22 mouse cellular contexts compared by ENCODE assay signal in the genomic region with DNA sequence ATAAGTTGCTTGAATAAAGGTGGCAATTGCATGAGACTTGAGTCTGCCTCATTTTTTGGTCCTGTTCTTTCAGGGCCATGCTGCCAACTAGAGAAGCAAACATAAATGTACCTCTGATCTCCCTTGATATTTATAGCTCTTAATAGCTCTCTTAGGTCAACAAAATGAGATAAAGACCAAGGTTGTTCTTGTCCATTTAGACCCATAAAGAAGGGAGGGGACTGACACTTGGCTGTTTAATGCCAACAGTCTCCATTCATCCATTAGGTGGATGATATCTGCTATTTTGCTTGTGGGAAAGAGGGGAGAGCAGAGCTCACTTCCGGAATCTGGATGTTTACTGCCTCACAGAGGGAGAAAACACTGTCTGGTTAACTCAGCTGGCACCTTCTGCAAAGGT. TPM values are rescaled to one million over a fixed set of nuclear protein-coding genes. Genes with fewer than 3 reads are reported as not detected.
DNase-seq lines count a peak whose midpoint lies in the region; ATAC-seq and TF ChIP-seq lines count a peak whose summit lies in the region.
"Had no signal": no experiment of that assay in that cellular context is flagged by ENCODE, and none has a peak within 500 bp of the region (broad histone marks: within the 10 kb centered on the region; RNA-seq: fewer than 3 reads in every experiment).

No protein-coding gene starts in this region.

- H3K36me3 ChIP-seq in heart, embryonic 12.5 days: no peaks in the 10 kb centered on the region
- H3K36me3 ChIP-seq in heart, adult 2 months (ENCODE audit: control insufficient read depth, insufficient read depth, low read length): peaks cover 7% of the 10 kb centered on the region; the same call in 1 of the 2 replicates
- no peaks in the 10 kb centered on the region for H3K36me3 ChIP-seq in liver, adult 2 months (ENCODE audit: control insufficient read depth, insufficient read depth, low read length)
- H3K36me3 ChIP-seq: limb, embryonic 15.5 days had no signal

- H3K27me3 ChIP-seq in heart, embryonic 12.5 days (replicated peaks): no peaks in the 10 kb centered on the region
- H3K27me3 ChIP-seq in heart, adult 2 months (ENCODE audit: control insufficient read depth, insufficient read depth, low read length): no peaks in the 10 kb centered on the region
- H3K27me3 ChIP-seq in liver, adult 2 months (ENCODE audit: control insufficient read depth, insufficient read depth, low read length): no peaks in the 10 kb centered on the region
- H3K27me3 ChIP-seq: limb, embryonic 15.5 days had no signal

- H3K9me3 ChIP-seq in heart, embryonic 12.5 days (replicated peaks): no peaks in the 10 kb centered on the region
- H3K9me3 ChIP-seq: limb, embryonic 15.5 days had no signal

- TF ChIP-seq EP300 in heart, adult 2 months (IDR thresholded peaks at IDR 0.05; ENCODE audit: insufficient read depth, low read depth, low read length): no peak

- H3K9ac ChIP-seq in heart, embryonic 12.5 days: no peak overlapping the region
- no peak overlapping the region for H3K9ac ChIP-seq in heart, adult 2 months (ENCODE audit: low read depth, low read length)
- no peak overlapping the region for H3K9ac ChIP-seq in liver, adult 2 months (ENCODE audit: low read depth, low read length)
- H3K9ac ChIP-seq: limb, embryonic 15.5 days had no signal

- intact Hi-C loops in heart, adult 2 months (cut with DNase I): no loop called here

- H3K4me1 ChIP-seq in heart, embryonic 12.5 days (replicated peaks): peaks cover 46% of the 10 kb centered on the region
- H3K4me1 ChIP-seq in heart, adult 2 months (ENCODE audit: control insufficient read depth, insufficient read depth, low read length): peaks cover 7% of the 10 kb centered on the region
- peaks cover 1% of the 10 kb centered on the region; the same call in 1 of the 2 replicates for H3K4me1 ChIP-seq in liver, adult 2 months (ENCODE audit: control insufficient read depth, insufficient read depth, low read length)

- no peak for DNase-seq in heart, adult 2 months
- no peak for DNase-seq in liver, adult 2 months (ENCODE audit: extremely low read depth, low read depth, low spot score)
- DNase-seq in liver: no peak
- DNase-seq in thymus, postnatal 0 days (ENCODE audit: low spot score): peak; percentile 29
- no peak for DNase-seq in thymus, adult 18-20 months
- DNase-seq in right cerebral cortex, postnatal 14 days: no peak
- no peak for DNase-seq in layer of hippocampus, postnatal 36 days
- DNase-seq: adrenal gland, postnatal 10 days; cerebellum, adult 11 months; cerebellum, postnatal 25 days; gastrocnemius, postnatal 36 days; kidney, adult 18-20 months; right cerebral cortex, postnatal 25 days had no signal

- ATAC-seq in heart, embryonic 12.5 days (ENCODE audit: insufficient number of reproducible peaks, low FRiP score): no peak

- TF ChIP-seq CTCF in heart, adult 2 months (IDR thresholded peaks at IDR 0.05): no peak
- TF ChIP-seq CTCF in liver, adult 2 months (IDR thresholded peaks at IDR 0.05; ENCODE audit: low read depth, low read length): no peak

- H3K79me2 ChIP-seq in heart, adult 2 months (replicated peaks; ENCODE audit: control insufficient read depth, insufficient read depth, low read length): no peaks in the 10 kb centered on the region
- H3K79me2 ChIP-seq in liver, adult 2 months (ENCODE audit: control insufficient read depth, insufficient read depth, low read length): no peaks in the 10 kb centered on the region

- peak overlapping the region; percentile 48 for H3K27ac ChIP-seq in heart, embryonic 12.5 days (ENCODE audit: poor library complexity, severe bottlenecking)
- no peak overlapping the region for H3K27ac ChIP-seq in heart, adult 2 months
- H3K27ac ChIP-seq in liver, adult 2 months (replicated peaks; ENCODE audit: insufficient read depth, low read depth, low read length): peak overlapping the region; percentile 19; the same call in 1 of the 2 replicates
- H3K27ac ChIP-seq: limb, embryonic 15.5 days had no signal

- no peak overlapping the region for H3K4me3 ChIP-seq in heart, embryonic 12.5 days
- no peak overlapping the region for H3K4me3 ChIP-seq in heart, adult 2 months
- H3K4me3 ChIP-seq in liver, adult 2 months (ENCODE audit: insufficient read depth, low read depth, low read length): no peak overlapping the region
- H3K4me3 ChIP-seq: limb, embryonic 15.5 days had no signal

- H3K4me2 ChIP-seq in heart, embryonic 12.5 days: no peak overlapping the region
- H3K4me2 ChIP-seq: limb, embryonic 15.5 days; midbrain, embryonic 11.5 days had no signal

- WGBS in heart, embryonic 12.5 days: 14% methylated on average over 1 of the region's 1 CpGs
- WGBS in heart, adult 2 months: 23% methylated on average over 1 of the region's 1 CpGs
- 68% methylated on average over 1 of the region's 1 CpGs for WGBS in liver, adult 2 months

- TF ChIP-seq POLR2A in heart, adult 2 months (IDR thresholded peaks at IDR 0.05; ENCODE audit: insufficient read depth, low read depth, low read length): no peak
- TF ChIP-seq POLR2A in liver, adult 2 months (IDR thresholded peaks at IDR 0.05; ENCODE audit: extremely low read depth, insufficient read depth, low read length): no peak

RNA-seq across cellular contexts. Expression of a gene that starts 28.4 kb away (rescaled TPM):
- polyA plus RNA-seq in heart, embryonic 12.5 days (2016; fragmentation: Nextera tagmentation; extraction: Ambion mirVana): 0.69 and 1.2 TPM in 2 replicates
- total RNA-seq in heart, adult 2 months (2021): under 1 TPM; 0.20 to 0.26 TPM
- 0.35 and 0.47 TPM in 2 replicates for polyA plus RNA-seq in heart, adult 2 months (2012; rRNA removed)
- total RNA-seq in liver, adult 2 months (2014; rRNA removed): 0.09 TPM in 1 of 2 replicates, not detected in the other
- 0.04 TPM in 1 of 2 replicates, not detected in the other for polyA plus RNA-seq in liver, adult 2 months (2012; rRNA removed)
- 0.12 and 0.31 TPM in 2 replicates for polyA plus RNA-seq in thymus, postnatal 0 days (2015; fragmentation: Nextera tagmentation; extraction: Ambion mirVana)
- total RNA-seq in layer of hippocampus, postnatal 36 days (2021): under 1 TPM in 1 of 2 experiments, not detected in 1; 0.32 TPM
- total RNA-seq: gastrocnemius, postnatal 36 days had no signal

RNA-seq across cellular contexts. Expression of a gene that starts 55.9 kb away (rescaled TPM):
- polyA plus RNA-seq in heart, embryonic 12.5 days (2016; fragmentation: Nextera tagmentation; extraction: Ambion mirVana): 0.82 and 1.8 TPM in 2 replicates
- 1 to 10 TPM; 9.1 to 9.2 TPM for total RNA-seq in heart, adult 2 months (2021)
- 1.9 and 4.7 TPM in 2 replicates for polyA plus RNA-seq in heart, adult 2 months (2012; rRNA removed)
- total RNA-seq in liver, adult 2 months (2014; rRNA removed): not detected in 2 replicates
- polyA plus RNA-seq in liver, adult 2 months (2012; rRNA removed): not detected in 2 replicates
- polyA plus RNA-seq in thymus, postnatal 0 days (2015; fragmentation: Nextera tagmentation; extraction: Ambion mirVana): not detected in 2 replicates
- not detected for total RNA-seq in layer of hippocampus, postnatal 36 days (2021)
- total RNA-seq: adrenal gland, postnatal 10 days; hematopoietic stem cell, adult 5-6 weeks; layer of hippocampus, postnatal 10 days; left cerebral cortex, postnatal 14 days had no signal
- polyA plus RNA-seq: brain, embryonic 14.5 days; forebrain, embryonic 14.5 days; limb, embryonic 15.5 days; midbrain, embryonic 11.5 days; neural tube, embryonic 14.5 days had no signal
